Mouse (Mus musculus): ENCODE results near the gene Lman2l. TPM values are rescaled to one million over a fixed set of nuclear protein-coding genes. Genes with fewer than 3 reads are reported as not detected.

Gene Lman2l
- polyA plus RNA-seq, 1 experiment, result 37.9 TPM

DNA sequence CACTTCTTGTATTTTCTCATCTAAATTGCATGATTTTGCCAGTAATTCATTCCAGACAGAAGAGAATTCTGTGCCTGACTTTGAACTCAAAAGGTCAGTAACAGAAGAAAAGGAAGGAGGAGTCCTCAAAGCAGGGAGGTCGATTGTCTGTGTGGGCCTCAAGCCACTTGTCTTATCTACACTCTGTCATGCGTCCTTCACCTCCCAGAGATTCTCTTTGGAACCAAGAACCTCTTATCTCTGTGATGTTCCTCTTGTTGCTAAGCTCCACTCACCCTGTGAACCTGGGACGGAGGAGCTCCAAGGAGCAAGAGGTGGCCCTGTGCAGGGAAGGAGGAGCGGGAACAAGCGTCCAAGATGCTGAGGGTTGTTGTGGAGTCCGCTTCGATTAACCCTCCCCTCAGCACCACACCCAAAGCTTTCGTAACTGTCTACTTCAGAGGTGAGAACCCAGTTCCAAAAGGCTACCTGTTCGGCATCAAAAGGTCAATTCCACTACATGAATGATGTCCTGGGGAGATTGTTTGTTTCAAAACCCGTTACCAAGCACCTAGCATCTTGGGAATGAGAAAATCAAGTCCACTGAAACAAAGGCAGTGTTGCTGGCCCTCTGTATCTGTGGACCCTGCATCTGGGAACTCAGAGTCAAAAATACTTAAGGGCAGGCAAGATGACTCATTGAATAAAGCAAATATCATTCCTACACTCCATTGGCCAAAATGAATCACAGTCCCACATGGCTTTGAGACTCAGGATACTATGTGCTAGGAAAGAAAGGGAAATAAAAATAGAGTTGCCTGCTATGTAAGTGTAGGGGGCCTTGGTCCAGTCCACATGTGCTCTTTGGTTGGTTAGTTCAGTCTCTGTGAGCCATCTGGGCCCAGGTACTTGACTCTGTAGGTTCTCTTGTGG lies 72.9 kb downstream of the Lman2l start, which contains the start of gene Fer1l5:
TSS of gene Fer1l5 (plus strand) at position 358 of the 912 bp plus-strand sequence.
- WGBS, result 85% methylated on average over 10 of the region's 10 CpGs
- TF ChIP-seq POLR2A (IDR thresholded peaks at IDR 0.05; ENCODE audit: borderline replicate concordance, insufficient read depth, low read length) (no peak), CTCF (IDR thresholded peaks at IDR 0.05; ENCODE audit: borderline replicate concordance, insufficient read depth, low read depth, low read length) (no peak)
- Histone ChIP-seq H3K4me3 (replicated peaks; ENCODE audit: insufficient read depth, low read depth, low read length) (no peak within 1 kb of the TSS), H3K27ac (ENCODE audit: insufficient read depth, low read length) (no peak within 1 kb of the TSS), H3K4me1 (ENCODE audit: control insufficient read depth, insufficient read depth, low read length) (peaks cover 7% of the 10 kb centered on the region; the same call in 1 of the 2 replicates), H3K27me3 (ENCODE audit: control insufficient read depth, insufficient read depth, low read length) (no peaks in the 10 kb centered on the region)
- DNase-seq, result no peak

DNA sequence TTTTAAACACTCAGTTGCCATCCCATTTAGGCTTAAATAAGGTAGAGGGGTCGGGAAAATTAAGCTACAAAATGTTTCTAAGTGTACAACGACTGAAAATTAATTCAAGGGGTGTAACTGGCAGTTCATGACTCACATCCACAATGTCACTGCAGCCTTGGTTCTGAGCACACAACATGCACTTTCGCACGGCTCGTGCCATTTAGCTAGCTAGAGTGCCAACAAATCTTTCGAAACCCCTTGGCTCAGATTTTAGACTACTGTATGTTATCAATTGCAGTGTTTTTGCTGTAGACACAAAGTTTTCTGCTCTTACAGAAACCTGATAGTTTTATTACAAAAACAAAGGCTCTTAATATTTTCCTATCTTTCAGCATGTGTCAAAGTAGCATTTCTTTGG lies 74.2 kb downstream of the Lman2l start:
- WGBS, result 67% methylated on average over 6 of the region's 6 CpGs
- no peak overlapping the region for H3K27ac ChIP-seq (ENCODE audit: insufficient read depth, low read length)
- H3K27me3 ChIP-seq (ENCODE audit: control insufficient read depth, insufficient read depth, low read length), result no peaks in the 10 kb centered on the region
- H3K4me3 ChIP-seq (replicated peaks; ENCODE audit: insufficient read depth, low read depth, low read length), result no peak overlapping the region
- peaks cover 10% of the 10 kb centered on the region; the same call in 1 of the 2 replicates for H3K4me1 ChIP-seq (ENCODE audit: control insufficient read depth, insufficient read depth, low read length)
- DNase-seq, result no peak
- TF ChIP-seq POLR2A (IDR thresholded peaks at IDR 0.05; ENCODE audit: borderline replicate concordance, insufficient read depth, low read length) (no peak), CTCF (IDR thresholded peaks at IDR 0.05; ENCODE audit: borderline replicate concordance, insufficient read depth, low read depth, low read length) (no peak)

Other genes with a start within 250 kb of the Lman2l start
- gene Uggt1, start 200.6 kb downstream of the Lman2l start, polyA plus RNA-seq (2012; rRNA removed), result 23.6 and 25.7 TPM in 2 replicates
- gene Neurl3, start 170.6 kb downstream of the Lman2l start, polyA plus RNA-seq (2012; rRNA removed), result 0.93 and 1.0 TPM in 2 replicates
- gene Arid5a, start 137.5 kb downstream of the Lman2l start, polyA plus RNA-seq (2012; rRNA removed), result 9.9 and 10.7 TPM in 2 replicates
- gene Kansl3, start 76.1 kb downstream of the Lman2l start, polyA plus RNA-seq (2012; rRNA removed), result 72.1 and 75.5 TPM in 2 replicates
- not detected in 2 replicates for gene Fer1l5, start 73.0 kb downstream of the Lman2l start, polyA plus RNA-seq (2012; rRNA removed)
- 12.2 and 14.6 TPM in 2 replicates for gene Cnnm4, start 26.3 kb upstream of the Lman2l start, polyA plus RNA-seq (2012; rRNA removed)
- 46.2 and 48.7 TPM in 2 replicates for gene Cnnm3, start 66.6 kb upstream of the Lman2l start, polyA plus RNA-seq (2012; rRNA removed)
- gene Ankrd23, start 91.6 kb upstream of the Lman2l start, polyA plus RNA-seq (2012; rRNA removed), result 14.4 and 15.2 TPM in 2 replicates
- 0.05 and 0.40 TPM in 2 replicates for gene Gm42417, start 94.2 kb upstream of the Lman2l start, polyA plus RNA-seq (2012; rRNA removed)
- gene Ankrd39, start 102.2 kb upstream of the Lman2l start, polyA plus RNA-seq (2012; rRNA removed), result 30.8 and 37.5 TPM in 2 replicates
- gene Sema4c, start 113.1 kb upstream of the Lman2l start, polyA plus RNA-seq (2012; rRNA removed), result 23.8 and 28.5 TPM in 2 replicates
- gene Fam178b, start 237.9 kb upstream of the Lman2l start, polyA plus RNA-seq (2012; rRNA removed), result 1.1 and 1.4 TPM in 2 replicates
- gene Cox5b, start 246.2 kb upstream of the Lman2l start, polyA plus RNA-seq (2012; rRNA removed), result 812 and 891 TPM in 2 replicates